Mouse (Mus musculus): ENCODE data around the gene Gm30737.
"Not testable (repeated sequence)": the region's sequence is repeated elsewhere in the genome, so short reads cannot be mapped to it uniquely, and the experiment has no call there.

Gene Gm30737

DNA sequence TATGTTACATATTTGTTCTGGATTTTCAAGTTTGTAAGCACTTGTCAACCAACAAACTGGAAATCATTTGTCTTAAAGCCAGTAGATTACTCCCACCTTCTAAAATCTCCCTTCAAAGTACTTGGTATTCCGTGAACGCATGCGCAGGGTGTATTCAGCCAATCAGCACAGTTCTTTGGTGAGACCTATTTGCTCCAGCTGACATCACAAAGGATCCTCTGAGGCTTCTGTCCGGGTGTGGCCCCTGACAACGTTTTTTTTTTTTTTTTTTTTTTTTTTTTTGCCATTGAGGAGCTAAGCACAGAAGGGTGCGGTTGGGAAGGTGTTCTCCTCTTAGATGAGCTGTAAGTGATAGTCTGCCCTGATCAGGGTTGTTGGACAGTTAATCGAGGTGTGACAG lies at the start of gene Gm30737:
TSS of gene Gm30737 (plus strand) at position 301 of the 400 bp plus-strand sequence.
- not testable (repeated sequence) for DNase-seq (ENCODE audit: low spot score)
